In genomic region chr2:161177355-161178021, GRCm38 (mm10) we compare ENCODE assay signal across 8 mouse cellular contexts.
A peak's percentile ranks its signal among the peaks of the same experiment; 100 is the strongest.
DNase-seq lines count a peak whose midpoint lies in the region; ATAC-seq and TF ChIP-seq lines count a peak whose summit lies in the region.

No protein-coding gene starts in this region.

- 2% methylated on average over 20 of the region's 20 CpGs for WGBS in olfactory bulb, adult 2 months

- no peaks in the 10 kb centered on the region for H3K36me3 ChIP-seq in ES-E14 (ENCODE audit: control insufficient read depth, insufficient read depth, low read length, poor library complexity, severe bottlenecking)

- peak overlapping the region; percentile 57 to 67 for H3K4me3 ChIP-seq in ES-E14 (ENCODE audit: insufficient read depth in 1 of 2, low read depth in 1 of 2, low read length in 2 of 2, poor library complexity in 1 of 2, severe bottlenecking in 1 of 2)
- H3K4me3 ChIP-seq in layer of hippocampus, adult 2 months: peak overlapping the region; percentile 76
- H3K4me3 ChIP-seq in olfactory bulb, adult 2 months (ENCODE audit: insufficient read depth, low read depth, low read length): peak overlapping the region; percentile 62

- peak overlapping the region; percentile 44; the same call in 1 of the 2 replicates for H3K9ac ChIP-seq in ES-E14 (ENCODE audit: insufficient read depth, low read depth, low read length, poor library complexity, severe bottlenecking)

- peak; percentile 81 to 82 for ATAC-seq in hematopoietic stem cell, adult 5-6 weeks (replicated peaks in 1 of 2; ENCODE audit: insufficient read depth in 1 of 2, low FRiP score in 2 of 2, low TSS enrichment in 1 of 2, low read depth in 1 of 2, poor library complexity in 2 of 2, severe bottlenecking in 2 of 2)

- TF ChIP-seq CTCF in layer of hippocampus, adult 2 months (conservative IDR thresholded peaks at IDR 0.05): peak; percentile 79
- 0 out of 2 replicates have a peak, but pooled peaks have one; percentile 29 for TF ChIP-seq CTCF in olfactory bulb, adult 2 months (IDR thresholded peaks at IDR 0.05; ENCODE audit: insufficient read depth, low read depth, low read length)

- no peak for TF ChIP-seq POLR2A in olfactory bulb, adult 2 months (IDR thresholded peaks at IDR 0.05; ENCODE audit: insufficient read depth, low read depth, low read length)

- DNase-seq in ES-E14 (ENCODE audit: low read depth, low spot score): peak; percentile 77
- DNase-seq in cerebellum, adult 8-10 months: peak; percentile 70
- DNase-seq in frontal cortex, adult 2 months (ENCODE audit: extremely low spot score in 1 of 2, low spot score in 1 of 2): peak; percentile 69 to 88
- DNase-seq in layer of hippocampus, adult 2 months (ENCODE audit: low spot score in 2 of 2): peak; percentile 78 to 85
- peak; percentile 75 to 82 for DNase-seq in lung, adult 18-20 months
- DNase-seq in thymus, postnatal 14 days: peak; percentile 37

- H3K27ac ChIP-seq in ES-E14 (ENCODE audit: insufficient read depth, low read depth, low read length, poor library complexity, severe bottlenecking): peak overlapping the region; percentile 4; the same call in 1 of the 2 replicates
- H3K27ac ChIP-seq in layer of hippocampus, adult 2 months: peak overlapping the region; percentile 84
- H3K27ac ChIP-seq in olfactory bulb, adult 2 months (ENCODE audit: insufficient read depth, low read depth, low read length): peak overlapping the region; percentile 82

- no peaks in the 10 kb centered on the region for H3K9me3 ChIP-seq in ES-E14 (ENCODE audit: control insufficient read depth, insufficient read depth, low read depth, low read length)

- 0 out of 4 replicates have a peak, but pooled peaks cover 0 to 5% of the 10 kb centered on the region in 2 experiments for H3K4me1 ChIP-seq in ES-E14 (ENCODE audit: control insufficient read depth in 2 of 2, insufficient read depth in 2 of 2, low read length in 2 of 2, poor library complexity in 1 of 2)
- H3K4me1 ChIP-seq in olfactory bulb, adult 2 months (ENCODE audit: control insufficient read depth, insufficient read depth, low read length): no peaks in the 10 kb centered on the region

- in situ Hi-C loops in ES-E14 (cut with MboI; ENCODE audit: low sequenced_read_pairs in 2 of 2, unreplicated experiment in 2 of 2): no loop called here

TF ChIP-seq in ES-E14, 5 proteins besides CTCF, POLR2A, EP300 and RAD21:
- TF ChIP-seq HCFC1 (IDR thresholded peaks at IDR 0.05; ENCODE audit: borderline replicate concordance, insufficient read depth, low read length) (peak; percentile 97), ZNF384 (IDR thresholded peaks at IDR 0.05; ENCODE audit: low read depth, low read length) (no peak)

Comparison
In these comparisons a context has a peak if more than half of its experiments do, and no peak if none do; other contexts are left out.
1. Peak in every context shown above with its lines: DNase-seq, ATAC-seq, H3K4me3 ChIP-seq and H3K27ac ChIP-seq.
2. H3K27ac ChIP-seq: peak in every context shown above with its lines; median percentile 84 in layer of hippocampus, adult 2 months; 82 in olfactory bulb, adult 2 months; 4 in ES-E14.